Mouse (Mus musculus): ENCODE results near the gene Peg12. TPM values are rescaled to one million over a fixed set of nuclear protein-coding genes. Genes with fewer than 3 reads are reported as not detected.

Peg12 gene
- polyA plus RNA-seq, 1 experiment = 0.21 TPM

GRCm38 (mm10) chr7:62433243-62433642 is 31.1 kb downstream of the Peg12 start:
- no peaks in the 10 kb centered on the region for H3K4me1 ChIP-seq (ENCODE audit: control insufficient read depth, insufficient read depth, low read length)
- WGBS = 31% methylated on average over 3 of the region's 3 CpGs
- no peak overlapping the region for H3K4me3 ChIP-seq (replicated peaks; ENCODE audit: insufficient read depth, low read depth, low read length)
- no peaks in the 10 kb centered on the region for H3K27me3 ChIP-seq (ENCODE audit: control insufficient read depth, insufficient read depth, low read length)
- no peak for TF ChIP-seq POLR2A (IDR thresholded peaks at IDR 0.05; ENCODE audit: borderline replicate concordance, insufficient read depth, low read length)
- no peak for TF ChIP-seq CTCF (IDR thresholded peaks at IDR 0.05; ENCODE audit: borderline replicate concordance, insufficient read depth, low read depth, low read length)
- H3K27ac ChIP-seq (ENCODE audit: insufficient read depth, low read length) = no peak overlapping the region
- no peak for DNase-seq

GRCm38 (mm10) chr7:62428337-62428736 is 36.0 kb downstream of the Peg12 start:
- no peaks in the 10 kb centered on the region for H3K4me1 ChIP-seq (ENCODE audit: control insufficient read depth, insufficient read depth, low read length)
- H3K27me3 ChIP-seq (ENCODE audit: control insufficient read depth, insufficient read depth, low read length) = no peaks in the 10 kb centered on the region; the same call in 1 of the 2 replicates
- peak in 1 of 2 experiments; percentile 2 for DNase-seq
- 21% methylated on average over 8 of the region's 8 CpGs for WGBS
- H3K27ac ChIP-seq (ENCODE audit: insufficient read depth, low read length) = no peak overlapping the region
- TF ChIP-seq CTCF (IDR thresholded peaks at IDR 0.05; ENCODE audit: borderline replicate concordance, insufficient read depth, low read depth, low read length) = no peak
- no peak for TF ChIP-seq POLR2A (IDR thresholded peaks at IDR 0.05; ENCODE audit: borderline replicate concordance, insufficient read depth, low read length)
- no peak overlapping the region for H3K4me3 ChIP-seq (replicated peaks; ENCODE audit: insufficient read depth, low read depth, low read length)

- DNase-seq = no peak
- no peaks in the 10 kb centered on the region for H3K4me1 ChIP-seq (ENCODE audit: control insufficient read depth, insufficient read depth, low read length)
- H3K27ac ChIP-seq (ENCODE audit: insufficient read depth, low read length) = no peak overlapping the region
- no peak overlapping the region for H3K4me3 ChIP-seq (replicated peaks; ENCODE audit: insufficient read depth, low read depth, low read length)
- no peaks in the 10 kb centered on the region; the same call in 1 of the 2 replicates for H3K27me3 ChIP-seq (ENCODE audit: control insufficient read depth, insufficient read depth, low read length)
- 24% methylated on average over 4 of the region's 4 CpGs for WGBS
- TF ChIP-seq CTCF (IDR thresholded peaks at IDR 0.05; ENCODE audit: borderline replicate concordance, insufficient read depth, low read depth, low read length) (no peak), POLR2A (IDR thresholded peaks at IDR 0.05; ENCODE audit: borderline replicate concordance, insufficient read depth, low read length) (no peak)
These were observed 41.1 kb downstream of the Peg12 start for GRCm38 (mm10) chr7:62423210-62423609.

- WGBS = 32% methylated on average over 6 of the region's 6 CpGs
- no peaks in the 10 kb centered on the region for H3K4me1 ChIP-seq (ENCODE audit: control insufficient read depth, insufficient read depth, low read length)
- no peak for TF ChIP-seq CTCF (IDR thresholded peaks at IDR 0.05; ENCODE audit: borderline replicate concordance, insufficient read depth, low read depth, low read length)
- H3K4me3 ChIP-seq (replicated peaks; ENCODE audit: insufficient read depth, low read depth, low read length) = no peak overlapping the region
- H3K27me3 ChIP-seq (ENCODE audit: control insufficient read depth, insufficient read depth, low read length) = no peaks in the 10 kb centered on the region; the same call in 1 of the 2 replicates
- H3K27ac ChIP-seq (ENCODE audit: insufficient read depth, low read length) = no peak overlapping the region
- DNase-seq = no peak
These were observed 43.7 kb downstream of the Peg12 start for GRCm38 (mm10) chr7:62420566-62420965.

- WGBS = 28% methylated on average over 49 of the region's 49 CpGs
- peak; percentile 69 for DNase-seq
- Histone ChIP-seq H3K4me3 (replicated peaks; ENCODE audit: insufficient read depth, low read depth, low read length) (peak within 1 kb of the TSS; percentile 55), H3K27ac (ENCODE audit: insufficient read depth, low read length) (no peak within 1 kb of the TSS), H3K4me1 (ENCODE audit: control insufficient read depth, insufficient read depth, low read length) (no peaks in the 10 kb centered on the region), H3K27me3 (ENCODE audit: control insufficient read depth, insufficient read depth, low read length) (no peaks in the 10 kb centered on the region; the same call in 1 of the 2 replicates)
- no peak for TF ChIP-seq CTCF (IDR thresholded peaks at IDR 0.05; ENCODE audit: borderline replicate concordance, insufficient read depth, low read depth, low read length)
- TF ChIP-seq POLR2A (IDR thresholded peaks at IDR 0.05; ENCODE audit: borderline replicate concordance, insufficient read depth, low read length) = peak; percentile 68; the same call in 1 of the 2 replicates
These were observed 44.6 kb downstream of the Peg12 start, which contains the start of gene Mkrn3 for GRCm38 (mm10) chr7:62419493-62420360. Gene Mkrn3, minus strand, starts transcription at chr7:62420139.

- Histone ChIP-seq H3K27ac (ENCODE audit: insufficient read depth, low read length) (no peak overlapping the region), H3K4me3 (replicated peaks; ENCODE audit: insufficient read depth, low read depth, low read length) (peak overlapping the region; percentile 55), H3K4me1 (ENCODE audit: control insufficient read depth, insufficient read depth, low read length) (no peaks in the 10 kb centered on the region), H3K27me3 (ENCODE audit: control insufficient read depth, insufficient read depth, low read length) (no peaks in the 10 kb centered on the region; the same call in 1 of the 2 replicates)
- DNase-seq = peak; percentile 21 to 31
- TF ChIP-seq POLR2A (IDR thresholded peaks at IDR 0.05; ENCODE audit: borderline replicate concordance, insufficient read depth, low read length) = no peak
- TF ChIP-seq CTCF (IDR thresholded peaks at IDR 0.05; ENCODE audit: borderline replicate concordance, insufficient read depth, low read depth, low read length) = no peak
- WGBS = 41% methylated on average over 17 of the region's 17 CpGs
These were observed 45.2 kb downstream of the Peg12 start for GRCm38 (mm10) chr7:62419105-62419492.

GRCm38 (mm10) chr7:62418346-62418745 is 46.0 kb downstream of the Peg12 start:
- peak overlapping the region; percentile 55 for H3K4me3 ChIP-seq (replicated peaks; ENCODE audit: insufficient read depth, low read depth, low read length)
- H3K27ac ChIP-seq (ENCODE audit: insufficient read depth, low read length) = no peak overlapping the region
- TF ChIP-seq POLR2A (IDR thresholded peaks at IDR 0.05; ENCODE audit: borderline replicate concordance, insufficient read depth, low read length) (no peak), CTCF (IDR thresholded peaks at IDR 0.05; ENCODE audit: borderline replicate concordance, insufficient read depth, low read depth, low read length) (no peak)
- DNase-seq = peak; percentile 9 to 13
- no peaks in the 10 kb centered on the region for H3K27me3 ChIP-seq (ENCODE audit: control insufficient read depth, insufficient read depth, low read length)
- no peaks in the 10 kb centered on the region for H3K4me1 ChIP-seq (ENCODE audit: control insufficient read depth, insufficient read depth, low read length)
- 51% methylated on average over 9 of the region's 9 CpGs for WGBS

GRCm38 (mm10) chr7:62416173-62416572 is 48.1 kb downstream of the Peg12 start:
- H3K27ac ChIP-seq (ENCODE audit: insufficient read depth, low read length) = no peak overlapping the region
- H3K27me3 ChIP-seq (ENCODE audit: control insufficient read depth, insufficient read depth, low read length) = no peaks in the 10 kb centered on the region
- no peak for TF ChIP-seq CTCF (IDR thresholded peaks at IDR 0.05; ENCODE audit: borderline replicate concordance, insufficient read depth, low read depth, low read length)
- no peak for TF ChIP-seq POLR2A (IDR thresholded peaks at IDR 0.05; ENCODE audit: borderline replicate concordance, insufficient read depth, low read length)
- H3K4me3 ChIP-seq (replicated peaks; ENCODE audit: insufficient read depth, low read depth, low read length) = no peak overlapping the region
- DNase-seq = no peak
- H3K4me1 ChIP-seq (ENCODE audit: control insufficient read depth, insufficient read depth, low read length) = no peaks in the 10 kb centered on the region

All from cerebellum, adult 2 months (tissue).